Mouse (Mus musculus) neural tube, embryonic 13.5 days (tissue): Measurements from ENCODE around the gene Apbb2. TPM values are rescaled to one million over a fixed set of nuclear protein-coding genes. Genes with fewer than 3 reads are reported as not detected.
A peak's percentile ranks its signal among the peaks of the same experiment; 100 is the strongest.

Experiments used
- ATAC-seq: fragments of 200-750 bp; cut with Nextera tagmentation; 2 replicates; pipeline ENCODE4 v1.8.0; 2017; ENCODE audit warnings: low read depth, mild to moderate bottlenecking, moderate TSS enrichment, moderate library complexity
- H3K27ac ChIP-seq: fragments of 300-500 bp; sonication (generic); replicated peaks from 2 replicates; pipeline ENCODE4 v1.5.1; 2015; ENCODE audit warnings: moderate library complexity, mild to moderate bottlenecking, inconsistent platforms
- H3K27me3 ChIP-seq: fragments of 300-500 bp; sonication (generic); 2 replicates; pipeline ENCODE4 v1.6.1; 2015; ENCODE audit warnings: mild to moderate bottlenecking, inconsistent platforms
- H3K36me3 ChIP-seq: fragments of 300-500 bp; sonication (generic); 2 replicates; pipeline ENCODE4 v1.6.1; 2015; ENCODE audit warnings: mild to moderate bottlenecking, inconsistent platforms
- H3K4me1 ChIP-seq: fragments of 300-500 bp; sonication (generic); replicated peaks from 2 replicates; pipeline ENCODE4 v1.6.1; 2015; ENCODE audit warnings: inconsistent platforms
- H3K4me2 ChIP-seq: fragments of 300-500 bp; sonication (generic); 2 replicates; pipeline ENCODE4 v1.6.1; 2015; ENCODE audit warnings: inconsistent platforms, mild to moderate bottlenecking, moderate library complexity
- H3K4me3 ChIP-seq: fragments of 300-500 bp; sonication (generic); 2 replicates; pipeline ENCODE4 v1.5.1; 2015; ENCODE audit warnings: mild to moderate bottlenecking, inconsistent platforms
- H3K9ac ChIP-seq: fragments of 300-500 bp; sonication (generic); 2 replicates; pipeline ENCODE4 v1.6.1; 2015; ENCODE audit warnings: moderate library complexity, mild to moderate bottlenecking, inconsistent platforms
- H3K9me3 ChIP-seq: fragments of 300-500 bp; sonication (generic); 2 replicates; pipeline ENCODE4 v1.6.1; 2016; ENCODE audit warnings: inconsistent platforms
- WGBS: fragments of 180-500 bp; shearing (Covaris S2); methylation state at CpG from one replicate; pipeline ENCODE4 v1.1.7; 2015; 5-methylcytosine and 5-hydroxymethylcytosine counted together
- polyA plus RNA-seq: library from polyadenylated mRNA; unstranded; fragments of >200 nt; fragmentation: Nextera tagmentation; extraction: Ambion mirVana; gene quantifications from 2 replicates; pipeline ENCODE4 v1.2.1, GENCODE M21; 2015

The Apbb2 gene
- polyA plus RNA-seq, 1 experiment from 2014 or later, result 108 TPM

- no peak for ATAC-seq
- Histone ChIP-seq H3K9ac (no peak overlapping the region), H3K9me3 (no peaks in the 10 kb centered on the region), H3K4me1 (peaks cover 38% of the 10 kb centered on the region), H3K4me3 (no peak overlapping the region), H3K27me3 (no peaks in the 10 kb centered on the region), H3K4me2 (no peak overlapping the region), H3K36me3 (no peaks in the 10 kb centered on the region), H3K27ac (no peak overlapping the region)
- WGBS, result 92% methylated on average over 5 of the region's 5 CpGs
These were observed 47.9 kb downstream of the Apbb2 start for GRCm38 (mm10) chr5:66570709-66571108.

- 57% methylated on average over 9 of the region's 9 CpGs for WGBS
- no peaks in the 10 kb centered on the region for H3K27me3 ChIP-seq
- H3K9ac ChIP-seq, result no peak overlapping the region
- no peak overlapping the region for H3K4me2 ChIP-seq
- H3K27ac ChIP-seq, result 0 out of 2 replicates have a peak overlapping the region, but pooled peaks have one; percentile 2
- peak; percentile 34 for ATAC-seq
- peaks cover 29% of the 10 kb centered on the region for H3K4me1 ChIP-seq
- H3K4me3 ChIP-seq, result no peak overlapping the region
- H3K9me3 ChIP-seq, result no peaks in the 10 kb centered on the region
- H3K36me3 ChIP-seq, result no peaks in the 10 kb centered on the region
These were observed 49.3 kb downstream of the Apbb2 start for GRCm38 (mm10) chr5:66569141-66569801.

- 79% methylated on average over 5 of the region's 5 CpGs for WGBS
These were observed 50.6 kb downstream of the Apbb2 start for GRCm38 (mm10) chr5:66568002-66568401.

GRCm38 (mm10) chr5:66567424-66567823 is 51.2 kb downstream of the Apbb2 start:
- H3K27me3 ChIP-seq, result no peaks in the 10 kb centered on the region
- WGBS, result 94% methylated on average over 6 of the region's 6 CpGs
- ATAC-seq, result no peak

More at GRCm38 (mm10) chr5:66568002-66568401, 50.6 kb downstream of the Apbb2 start:
- Histone ChIP-seq H3K36me3 (no peaks in the 10 kb centered on the region), H3K4me2 (no peak overlapping the region), H3K27me3 (no peaks in the 10 kb centered on the region), H3K4me3 (no peak overlapping the region), H3K9ac (no peak overlapping the region), H3K9me3 (no peaks in the 10 kb centered on the region), H3K4me1 (peaks cover 25% of the 10 kb centered on the region), H3K27ac (0 out of 2 replicates have a peak overlapping the region, but pooled peaks have one; percentile 9)
- no peak for ATAC-seq

GRCm38 (mm10) chr5:66559591-66560175 is 58.9 kb downstream of the Apbb2 start:
- Histone ChIP-seq H3K4me1 (peaks cover 21% of the 10 kb centered on the region), H3K4me2 (no peak overlapping the region), H3K27me3 (no peaks in the 10 kb centered on the region), H3K27ac (peak overlapping the region; percentile 49; the same call in 1 of the 2 replicates), H3K4me3 (no peak overlapping the region), H3K36me3 (no peaks in the 10 kb centered on the region), H3K9me3 (no peaks in the 10 kb centered on the region), H3K9ac (no peak overlapping the region)
- WGBS, result 56% methylated on average over 8 of the region's 8 CpGs
- 0 out of 2 replicates have a peak, but pooled peaks have one; percentile 34 for ATAC-seq

More at GRCm38 (mm10) chr5:66567424-66567823, 51.2 kb downstream of the Apbb2 start:
- no peaks in the 10 kb centered on the region for H3K36me3 ChIP-seq
- H3K9me3 ChIP-seq, result no peaks in the 10 kb centered on the region
- H3K4me1 ChIP-seq, result peaks cover 21% of the 10 kb centered on the region
- H3K9ac ChIP-seq, result no peak overlapping the region
- H3K27ac ChIP-seq, result no peak overlapping the region
- no peak overlapping the region for H3K4me2 ChIP-seq
- no peak overlapping the region for H3K4me3 ChIP-seq

GRCm38 (mm10) chr5:66558094-66558493 is 60.5 kb downstream of the Apbb2 start:
- Histone ChIP-seq H3K27me3 (no peaks in the 10 kb centered on the region), H3K4me3 (no peak overlapping the region), H3K4me2 (no peak overlapping the region), H3K9me3 (no peaks in the 10 kb centered on the region), H3K27ac (no peak overlapping the region), H3K9ac (no peak overlapping the region), H3K4me1 (peaks cover 25% of the 10 kb centered on the region), H3K36me3 (no peaks in the 10 kb centered on the region)
- ATAC-seq, result no peak
- WGBS, result 91% methylated on average over 7 of the region's 7 CpGs

GRCm38 (mm10) chr5:66553933-66554332 is 64.7 kb downstream of the Apbb2 start:
- H3K27ac ChIP-seq, result no peak overlapping the region

GRCm38 (mm10) chr5:66552246-66552645 is 66.3 kb downstream of the Apbb2 start:
- Histone ChIP-seq H3K9ac (no peak overlapping the region), H3K9me3 (peaks cover 7% of the 10 kb centered on the region), H3K4me2 (no peak overlapping the region), H3K4me1 (peaks cover 11% of the 10 kb centered on the region), H3K27me3 (no peaks in the 10 kb centered on the region), H3K36me3 (no peaks in the 10 kb centered on the region), H3K27ac (no peak overlapping the region), H3K4me3 (no peak overlapping the region)
- ATAC-seq, result no peak
- WGBS, result 70% methylated on average over 9 of the region's 9 CpGs

More at GRCm38 (mm10) chr5:66553933-66554332, 64.7 kb downstream of the Apbb2 start:
- Histone ChIP-seq H3K4me1 (peaks cover 7% of the 10 kb centered on the region), H3K36me3 (no peaks in the 10 kb centered on the region), H3K9ac (no peak overlapping the region), H3K27me3 (no peaks in the 10 kb centered on the region), H3K9me3 (no peaks in the 10 kb centered on the region), H3K4me2 (no peak overlapping the region), H3K4me3 (no peak overlapping the region)
- 0 out of 2 replicates have a peak, but pooled peaks have one; percentile 38 for ATAC-seq

- Histone ChIP-seq H3K27me3 (no peaks in the 10 kb centered on the region), H3K4me3 (no peak overlapping the region), H3K4me2 (no peak overlapping the region), H3K36me3 (no peaks in the 10 kb centered on the region), H3K9me3 (peaks cover 7% of the 10 kb centered on the region), H3K27ac (no peak overlapping the region), H3K9ac (no peak overlapping the region), H3K4me1 (peaks cover 25% of the 10 kb centered on the region)
- ATAC-seq, result no peak
- 94% methylated on average over 5 of the region's 5 CpGs for WGBS
These were observed 68.3 kb downstream of the Apbb2 start for GRCm38 (mm10) chr5:66550292-66550691.

- Histone ChIP-seq H3K36me3 (no peaks in the 10 kb centered on the region), H3K4me2 (no peak overlapping the region), H3K9ac (no peak overlapping the region), H3K27me3 (no peaks in the 10 kb centered on the region), H3K4me3 (no peak overlapping the region), H3K9me3 (peaks cover 7% of the 10 kb centered on the region), H3K27ac (no peak overlapping the region), H3K4me1 (peaks cover 26% of the 10 kb centered on the region)
- 73% methylated on average over 1 of the region's 1 CpGs for WGBS
- no peak for ATAC-seq
These were observed 68.9 kb downstream of the Apbb2 start for GRCm38 (mm10) chr5:66549691-66550090.

GRCm38 (mm10) chr5:66546969-66547511 is 71.5 kb downstream of the Apbb2 start:
- Histone ChIP-seq H3K4me2 (no peak overlapping the region), H3K4me3 (no peak overlapping the region), H3K36me3 (no peaks in the 10 kb centered on the region), H3K9ac (no peak overlapping the region), H3K27me3 (no peaks in the 10 kb centered on the region), H3K4me1 (peaks cover 27% of the 10 kb centered on the region), H3K27ac (peak overlapping the region; percentile 35), H3K9me3 (peaks cover 7% of the 10 kb centered on the region)
- WGBS, result 73% methylated on average over 12 of the region's 12 CpGs
- ATAC-seq, result no peak

- WGBS, result 23% methylated on average over 10 of the region's 10 CpGs
- H3K9ac ChIP-seq, result peak overlapping the region; percentile 27; the same call in 1 of the 2 replicates
- peaks cover 7% of the 10 kb centered on the region for H3K9me3 ChIP-seq
- H3K36me3 ChIP-seq, result no peaks in the 10 kb centered on the region
- H3K4me3 ChIP-seq, result no peak overlapping the region
- peak overlapping the region; percentile 49 for H3K27ac ChIP-seq
- H3K27me3 ChIP-seq, result no peaks in the 10 kb centered on the region
- peak; percentile 75 for ATAC-seq
- H3K4me2 ChIP-seq, result no peak overlapping the region
- H3K4me1 ChIP-seq, result peaks cover 27% of the 10 kb centered on the region
These were observed 72.9 kb downstream of the Apbb2 start for GRCm38 (mm10) chr5:66545573-66546141.
